Mouse (Mus musculus) G1E (cell line): ENCODE measurements around the gene Gm49380.

Source experiments
- CTCF ChIP-seq: IDR thresholded peaks from 2 replicates; pipeline ENCODE4 v1.5.1; 2012; ENCODE audit warnings: low read depth, low read length, inconsistent platforms, mixed read lengths
- GATA1 ChIP-seq: IDR thresholded peaks from 2 replicates; pipeline ENCODE4 v1.6.1; 2012; ENCODE audit warnings: borderline replicate concordance, low read length, inconsistent platforms, mixed read lengths
- TAL1 ChIP-seq: conservative IDR thresholded peaks from 2 replicates; pipeline ENCODE4 v1.6.1; 2012; ENCODE audit warnings: low read depth, low read length, inconsistent platforms, mixed read lengths

DNA sequence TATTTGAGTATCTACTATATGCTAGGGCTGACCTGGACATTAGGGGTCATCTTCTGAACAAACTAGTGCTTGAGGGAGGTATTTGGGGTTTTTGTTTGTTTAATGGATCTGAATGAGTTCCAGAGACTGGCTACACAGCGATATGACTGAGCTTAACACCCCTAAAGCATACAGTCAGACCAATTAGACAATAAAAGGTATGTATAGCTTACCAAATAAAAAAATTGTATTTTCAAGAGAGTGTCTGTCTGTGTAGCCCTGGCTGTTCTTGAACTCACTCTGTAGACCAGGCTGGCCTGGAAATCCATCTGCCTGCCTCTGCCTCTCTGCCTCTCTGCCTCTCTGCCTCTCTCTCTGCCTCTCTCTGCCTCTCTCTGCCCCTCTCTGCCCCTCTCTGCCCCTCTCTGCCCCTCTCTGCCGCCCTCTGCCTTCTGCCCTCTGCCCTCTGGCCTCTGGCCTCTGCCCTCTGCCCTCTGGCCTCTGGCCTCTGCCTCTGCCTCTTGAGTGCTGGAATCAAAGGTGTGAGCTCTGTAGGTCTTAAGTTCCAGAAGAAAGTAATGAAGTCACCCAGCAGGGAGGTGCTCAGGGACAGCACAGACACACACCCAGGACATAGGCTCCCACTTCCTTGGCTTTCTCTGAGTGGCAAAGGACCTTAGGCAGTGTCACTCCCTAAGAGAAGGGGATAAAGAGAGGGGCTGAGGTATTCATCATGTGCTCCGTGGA is 68.0 kb downstream of the Gm49380 start:
- TF ChIP-seq CTCF (no peak), GATA1 (no peak), TAL1 (no peak)
